Mouse (Mus musculus): ENCODE results near the gene Csde1. TPM values are rescaled to one million over a fixed set of nuclear protein-coding genes. Genes with fewer than 3 reads are reported as not detected.
A peak's percentile ranks its signal among the peaks of the same experiment; 100 is the strongest.

The Csde1 gene
- polyA plus RNA-seq, 1 experiment from 2014 or later = 281 TPM

DNA sequence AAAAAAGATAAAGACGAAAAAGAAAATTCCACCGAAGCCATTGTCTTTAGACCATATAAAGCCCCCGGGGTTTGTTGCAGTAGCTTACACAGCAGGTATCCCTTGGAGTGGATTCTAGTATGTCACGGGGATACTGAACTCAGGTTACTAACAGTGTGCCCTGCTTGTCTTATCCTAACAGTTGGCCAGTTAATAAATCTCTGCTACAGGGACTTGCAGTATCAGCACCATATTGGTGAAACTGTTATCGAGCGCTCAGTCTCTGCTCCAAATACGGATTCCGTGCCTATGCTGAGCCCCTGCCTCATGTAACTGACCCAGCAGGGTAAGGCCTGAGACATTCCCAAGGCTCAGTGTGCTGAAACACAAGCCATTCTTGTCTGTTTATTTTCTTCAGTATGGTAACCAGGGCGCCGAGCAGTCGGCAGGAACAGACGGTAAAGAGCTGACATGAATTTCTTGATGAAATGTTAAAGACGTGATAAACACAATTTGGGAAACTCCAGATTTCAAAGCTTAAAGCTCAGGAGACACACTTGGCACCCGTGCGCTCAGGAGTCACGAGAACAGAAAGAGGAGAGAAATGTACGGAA is 61.7 kb downstream of the Csde1 start:
- H3K36me3 ChIP-seq (ENCODE audit: inconsistent target) = no peaks in the 10 kb centered on the region
- no peak overlapping the region for H3K4me3 ChIP-seq (ENCODE audit: inconsistent target)
- 93% methylated on average over 15 of the region's 17 CpGs for WGBS (ENCODE audit: missing documents)
- no peaks in the 10 kb centered on the region for H3K79me2 ChIP-seq (ENCODE audit: inconsistent target)
- H3K27ac ChIP-seq = no peak overlapping the region

DNA sequence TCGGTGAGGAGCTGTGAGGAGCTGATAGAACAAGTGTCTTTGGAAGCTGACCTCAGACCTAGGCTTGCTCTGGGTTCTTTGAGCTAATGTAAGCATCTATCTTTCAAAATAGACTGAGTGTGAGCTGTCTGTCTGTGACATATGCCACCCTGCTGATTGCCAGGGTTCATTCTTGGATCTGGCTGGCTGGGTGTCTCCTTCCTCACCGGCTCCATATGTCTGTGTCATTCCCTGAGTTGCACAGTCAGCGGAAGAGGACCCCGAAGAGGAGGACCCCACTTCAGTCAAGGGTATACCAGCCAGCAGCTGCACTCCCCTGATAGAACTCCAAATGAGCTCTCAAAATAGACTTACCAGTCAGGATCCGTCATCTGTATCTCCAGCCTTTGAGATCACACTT is 62.5 kb downstream of the Csde1 start:
- Histone ChIP-seq H3K4me3 (ENCODE audit: inconsistent target) (no peak overlapping the region), H3K27ac (no peak overlapping the region), H3K36me3 (ENCODE audit: inconsistent target) (no peaks in the 10 kb centered on the region), H3K79me2 (ENCODE audit: inconsistent target) (no peaks in the 10 kb centered on the region)
- WGBS (ENCODE audit: missing documents) = 97% methylated on average over 5 of the region's 5 CpGs

DNA sequence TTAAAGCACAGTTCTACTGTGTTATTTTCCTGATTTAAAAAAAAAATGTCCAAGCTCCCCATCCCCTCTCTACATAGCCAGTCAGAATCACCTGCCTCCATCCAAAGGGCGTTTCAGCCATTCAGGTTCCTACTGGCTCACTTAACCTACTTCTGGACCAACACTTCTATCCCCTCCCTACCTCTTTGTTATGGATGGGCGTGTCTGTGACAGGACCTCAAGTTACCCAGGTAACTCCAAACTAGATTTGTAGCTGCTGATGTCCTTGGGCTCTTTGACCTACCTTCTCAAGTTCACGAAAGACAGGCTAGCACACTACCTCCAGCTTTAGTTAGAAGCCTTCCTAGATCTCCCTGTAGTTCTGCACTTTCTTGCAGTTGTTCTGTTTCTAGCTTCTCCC is 65.8 kb downstream of the Csde1 start:
- 77% methylated on average over 3 of the region's 3 CpGs for WGBS (ENCODE audit: missing documents)
- H3K36me3 ChIP-seq (ENCODE audit: inconsistent target) = no peaks in the 10 kb centered on the region
- no peak overlapping the region for H3K27ac ChIP-seq
- H3K79me2 ChIP-seq (ENCODE audit: inconsistent target) = no peaks in the 10 kb centered on the region
- H3K4me3 ChIP-seq (ENCODE audit: inconsistent target) = no peak overlapping the region

DNA sequence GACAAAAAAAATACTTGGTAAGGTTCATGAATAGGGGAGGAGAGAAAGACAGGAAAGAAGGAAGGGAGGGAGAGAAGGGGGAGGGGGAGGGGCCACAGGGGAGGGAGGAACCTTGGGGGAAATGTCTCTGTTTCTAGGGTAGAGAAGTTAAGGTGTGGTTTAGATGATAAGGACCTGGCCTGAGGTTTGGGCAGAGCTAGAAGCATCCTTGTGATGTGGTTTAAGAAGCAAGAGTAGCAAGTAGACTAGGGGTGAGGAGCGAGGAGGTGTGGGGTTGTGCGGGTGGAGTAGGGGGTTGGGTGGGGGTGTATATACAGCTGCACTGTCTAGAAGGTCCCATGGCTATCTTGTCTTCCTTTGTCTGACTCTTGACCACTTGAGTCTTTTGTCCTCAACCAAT is 71.5 kb downstream of the Csde1 start:
- H3K79me2 ChIP-seq (ENCODE audit: inconsistent target) = no peaks in the 10 kb centered on the region
- H3K27ac ChIP-seq = no peak overlapping the region
- no peaks in the 10 kb centered on the region for H3K36me3 ChIP-seq (ENCODE audit: inconsistent target)
- H3K4me3 ChIP-seq (ENCODE audit: inconsistent target) = no peak overlapping the region
- 100% methylated on average over 2 of the region's 2 CpGs for WGBS (ENCODE audit: missing documents)

DNA sequence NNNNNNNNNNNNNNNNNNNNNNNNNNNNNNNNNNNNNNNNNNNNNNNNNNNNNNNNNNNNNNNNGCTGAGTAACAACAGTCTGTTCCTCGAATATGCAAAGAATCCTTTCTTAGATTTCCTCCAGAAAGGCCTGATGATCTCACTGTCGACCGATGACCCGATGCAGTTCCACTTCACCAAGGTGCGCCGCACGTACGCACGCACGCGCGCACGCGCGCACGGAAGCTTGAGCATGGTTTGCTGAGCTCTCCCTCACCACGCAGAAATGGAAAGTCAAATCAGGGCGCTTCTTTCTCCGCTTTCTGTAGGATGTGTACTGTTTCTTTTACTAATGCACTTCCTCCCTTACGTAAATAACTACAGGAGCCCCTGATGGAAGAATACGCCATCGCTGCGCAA is 78.4 kb downstream of the Csde1 start:
- Histone ChIP-seq H3K27ac (no peak overlapping the region), H3K4me3 (ENCODE audit: inconsistent target) (no peak overlapping the region), H3K79me2 (ENCODE audit: inconsistent target) (0 out of 2 replicates have a peak, but pooled peaks cover under 1% of the 10 kb centered on the region), H3K36me3 (ENCODE audit: inconsistent target) (no peaks in the 10 kb centered on the region)
- 74% methylated on average over 23 of the region's 23 CpGs for WGBS (ENCODE audit: missing documents)

DNA sequence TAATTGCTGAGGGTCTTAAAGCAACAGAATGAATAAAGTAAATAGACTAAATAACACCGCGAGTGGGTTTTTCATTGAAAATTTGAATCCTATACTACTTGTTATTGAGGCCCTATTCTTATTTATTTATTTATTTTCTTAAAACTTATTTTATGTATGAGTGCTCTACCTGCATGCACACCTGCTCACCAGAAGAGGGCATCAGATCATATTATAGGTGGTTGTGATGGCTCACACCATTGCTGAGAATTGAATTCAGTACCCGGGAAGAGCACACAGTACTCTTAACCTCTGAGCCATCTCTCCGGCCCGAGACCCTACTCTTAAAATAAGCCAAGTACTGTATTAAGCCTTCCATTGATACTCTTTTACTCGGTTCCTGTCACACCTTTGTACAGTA is 79.4 kb downstream of the Csde1 start:
- Histone ChIP-seq H3K36me3 (ENCODE audit: inconsistent target) (no peaks in the 10 kb centered on the region), H3K4me3 (ENCODE audit: inconsistent target) (no peak overlapping the region), H3K27ac (no peak overlapping the region), H3K79me2 (ENCODE audit: inconsistent target) (peaks cover 10% of the 10 kb centered on the region)
- 79% methylated on average over 6 of the region's 6 CpGs for WGBS (ENCODE audit: missing documents)

DNA sequence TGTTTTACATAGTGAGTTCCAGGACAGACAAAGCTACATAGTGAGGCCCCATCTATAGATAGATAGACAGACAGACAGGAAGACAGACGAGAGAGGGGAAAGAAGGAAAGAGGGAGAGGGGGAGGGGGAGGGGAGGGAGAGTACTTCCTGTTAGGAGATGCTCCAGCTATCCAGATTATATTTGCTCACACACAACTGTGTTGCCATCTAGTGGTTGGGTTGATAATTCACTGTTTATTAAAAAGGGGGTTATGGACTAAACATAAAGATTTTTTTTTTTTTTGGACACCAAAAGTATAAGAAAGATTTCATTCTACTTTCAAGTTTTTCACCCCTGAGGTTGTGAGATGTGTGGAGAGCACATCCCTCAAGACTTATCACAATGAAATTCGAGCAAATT is 80.5 kb downstream of the Csde1 start:
- Histone ChIP-seq H3K79me2 (ENCODE audit: inconsistent target) (peaks cover 19% of the 10 kb centered on the region), H3K36me3 (ENCODE audit: inconsistent target) (no peaks in the 10 kb centered on the region), H3K27ac (no peak overlapping the region), H3K4me3 (ENCODE audit: inconsistent target) (no peak overlapping the region)
- 52% methylated on average over 2 of the region's 2 CpGs for WGBS (ENCODE audit: missing documents)

DNA sequence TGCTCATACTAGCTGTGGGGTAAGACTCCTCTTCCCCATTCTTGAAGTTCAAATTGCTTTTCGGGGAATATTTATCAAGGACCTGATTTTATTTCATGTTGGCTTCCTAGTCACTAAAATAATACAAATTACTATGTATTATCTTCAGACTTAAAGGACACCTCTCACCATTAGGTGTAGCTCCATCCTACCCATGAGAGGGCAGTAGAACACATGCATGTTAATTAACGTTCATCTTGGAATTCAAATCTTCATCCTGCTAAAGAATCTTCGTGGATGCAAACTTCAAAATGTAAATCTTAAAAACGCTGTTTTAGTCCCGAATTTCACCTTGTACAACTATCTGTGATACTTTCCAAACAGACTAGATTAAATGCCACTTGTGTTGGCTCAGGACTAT is 81.0 kb downstream of the Csde1 start:
- WGBS (ENCODE audit: missing documents) = 36% methylated on average over 5 of the region's 5 CpGs
- Histone ChIP-seq H3K4me3 (ENCODE audit: inconsistent target) (no peak overlapping the region), H3K36me3 (ENCODE audit: inconsistent target) (no peaks in the 10 kb centered on the region), H3K27ac (no peak overlapping the region), H3K79me2 (ENCODE audit: inconsistent target) (peaks cover 23% of the 10 kb centered on the region)

DNA sequence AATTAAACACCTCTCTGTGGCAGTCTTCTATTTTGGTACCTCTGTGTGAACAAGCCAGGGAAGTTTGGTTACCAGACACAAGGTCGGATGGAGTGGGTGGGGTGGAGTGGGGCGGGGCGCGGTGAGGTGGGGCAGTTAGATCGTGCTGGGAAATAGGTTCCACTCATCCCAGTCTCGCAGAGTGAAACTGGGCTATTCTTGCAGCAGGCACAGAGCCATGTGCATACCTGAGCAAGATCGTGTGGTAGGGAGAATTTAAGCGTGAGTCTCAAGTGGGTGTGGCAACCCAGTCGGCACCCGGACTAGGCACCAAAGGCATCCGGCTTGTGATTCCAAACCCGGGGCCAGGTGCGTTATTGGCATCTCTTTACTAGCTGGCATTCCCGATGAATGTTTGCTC is 81.7 kb downstream of the Csde1 start:
- Histone ChIP-seq H3K79me2 (ENCODE audit: inconsistent target) (peaks cover 23% of the 10 kb centered on the region), H3K36me3 (ENCODE audit: inconsistent target) (no peaks in the 10 kb centered on the region), H3K27ac (no peak overlapping the region), H3K4me3 (ENCODE audit: inconsistent target) (peak overlapping the region; percentile 58)
- under 1% methylated on average over 14 of the region's 14 CpGs for WGBS (ENCODE audit: missing documents)

DNA sequence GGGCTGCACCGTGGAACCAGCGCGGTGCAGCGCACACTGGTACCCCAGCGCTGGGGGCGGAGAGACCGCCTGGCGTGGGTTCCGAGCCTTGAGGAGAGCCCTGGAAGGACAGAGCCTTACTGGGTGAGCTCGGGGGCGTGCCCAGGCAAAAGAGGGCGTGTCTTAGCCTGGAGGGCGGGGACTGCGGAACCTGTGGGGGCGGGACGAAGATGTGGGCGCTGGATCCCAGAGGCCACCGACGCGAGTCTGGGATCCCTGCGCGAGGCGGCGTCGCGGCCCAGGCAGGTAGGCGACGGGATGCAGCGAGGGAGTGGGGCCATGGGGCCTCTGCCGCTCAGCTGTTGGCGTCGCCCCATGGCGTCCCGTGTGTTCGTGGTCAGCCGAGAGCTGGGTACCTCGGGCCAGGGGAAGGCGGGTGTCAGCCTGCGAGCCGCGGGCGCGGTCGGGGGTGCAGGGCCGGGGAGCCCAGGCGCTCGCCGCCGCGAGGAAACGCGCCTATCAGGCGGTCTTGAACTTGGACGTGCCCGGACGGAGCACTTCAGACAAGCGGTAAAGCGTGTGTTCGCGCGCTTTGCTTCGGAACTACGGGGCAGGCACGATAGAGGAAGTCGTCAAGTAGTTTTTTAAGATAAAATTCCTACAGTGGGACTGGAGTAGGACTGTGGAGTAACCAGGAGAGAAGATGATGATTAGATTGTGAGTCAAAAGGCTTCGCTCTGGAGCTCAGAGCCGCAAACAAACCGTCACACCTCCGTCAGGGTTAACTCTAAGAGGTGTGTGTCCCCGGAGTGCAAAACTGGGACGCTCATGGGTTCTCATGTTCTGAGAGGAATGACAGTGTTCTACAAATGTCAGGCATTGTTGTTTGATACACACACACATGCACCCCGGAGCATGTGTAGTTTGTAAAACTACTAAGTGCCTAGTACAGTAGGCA is 82.5 kb downstream of the Csde1 start, which contains the start of gene Dennd2c:
Gene Dennd2c, plus strand, starts transcription at position 151 of the 937 bp plus-strand sequence.
- WGBS (ENCODE audit: missing documents) = under 1% methylated on average over 71 of the region's 72 CpGs
- Histone ChIP-seq H3K4me3 (ENCODE audit: inconsistent target) (peak within 1 kb of the TSS; percentile 58), H3K27ac (no peak within 1 kb of the TSS), H3K79me2 (ENCODE audit: inconsistent target) (peaks cover 26% of the 10 kb centered on the region), H3K36me3 (ENCODE audit: inconsistent target) (no peaks in the 10 kb centered on the region)

Other genes starting within 250 kb of the Csde1 start
- not detected in 3 replicates for gene Tshb, start 237.7 kb upstream of the Csde1 start, polyA plus RNA-seq (2018)
- not detected in 3 replicates for gene Sycp1, start 84.3 kb upstream of the Csde1 start, polyA plus RNA-seq (2018)
- gene Nr1h5, start 56.3 kb upstream of the Csde1 start, polyA plus RNA-seq (2018) = not detected in 3 replicates
- 20.0 to 29.2 TPM (median 23.8 TPM) in 3 replicates for gene Sike1, start 24.7 kb upstream of the Csde1 start, polyA plus RNA-seq (2018)
- gene Nras, start 37.9 kb downstream of the Csde1 start, polyA plus RNA-seq (2018) = 74.5 to 96.9 TPM (median 89.3 TPM) in 3 replicates
- gene Ampd1, start 53.6 kb downstream of the Csde1 start, polyA plus RNA-seq (2018) = not detected in 3 replicates
- gene Dennd2c, start 82.2 kb downstream of the Csde1 start, polyA plus RNA-seq (2018) = 0.87 to 5.7 TPM (median 1.7 TPM) in 3 replicates
- 53.1 to 78.6 TPM (median 54.7 TPM) in 3 replicates for gene Bcas2, start 151.2 kb downstream of the Csde1 start, polyA plus RNA-seq (2018)

All from macrophage (primary cell).